Mouse (Mus musculus) myocyte (in vitro differentiated cells): ENCODE data around the gene Cxcl9.

Experiments
- E2F4 ChIP-seq: IDR thresholded peaks from one replicate; pipeline ENCODE4 v1.6.1; 2011; ENCODE audit warnings: mild to moderate bottlenecking, control low read depth, moderate library complexity; ENCODE audit not compliant: insufficient read depth
- MAX ChIP-seq: IDR thresholded peaks from one replicate; pipeline ENCODE4 v1.6.1; 2011; ENCODE audit warnings: low read depth, mild to moderate bottlenecking, control low read depth
- POLR2A ChIP-seq: IDR thresholded peaks from one replicate; pipeline ENCODE4 v1.6.1; 2011; ENCODE audit warnings: low read depth, mild to moderate bottlenecking, control low read depth, moderate library complexity; ENCODE audit not compliant: insufficient read length

- TF ChIP-seq POLR2A, result no peak
- TF ChIP-seq E2F4, result no peak
- no peak for TF ChIP-seq MAX
These were observed 512 bp downstream of the Cxcl9 start for GRCm38 (mm10) chr5:92327367-92327766.
